Mouse (Mus musculus) megakaryocyte, embryonic 14.5 days (primary cell): ENCODE measurements around the gene Smoc1.

Experiments used
- FLI1 ChIP-seq: IDR thresholded peaks from 2 replicates; pipeline ENCODE4 v1.6.1; 2012; ENCODE audit warnings: low read length, inconsistent platforms, mixed read lengths
- GATA1 ChIP-seq: IDR thresholded peaks from 3 replicates; pipeline ENCODE4 v1.6.1; 2012; ENCODE audit warnings: mixed read lengths, low read length, inconsistent platforms, borderline replicate concordance

DNA sequence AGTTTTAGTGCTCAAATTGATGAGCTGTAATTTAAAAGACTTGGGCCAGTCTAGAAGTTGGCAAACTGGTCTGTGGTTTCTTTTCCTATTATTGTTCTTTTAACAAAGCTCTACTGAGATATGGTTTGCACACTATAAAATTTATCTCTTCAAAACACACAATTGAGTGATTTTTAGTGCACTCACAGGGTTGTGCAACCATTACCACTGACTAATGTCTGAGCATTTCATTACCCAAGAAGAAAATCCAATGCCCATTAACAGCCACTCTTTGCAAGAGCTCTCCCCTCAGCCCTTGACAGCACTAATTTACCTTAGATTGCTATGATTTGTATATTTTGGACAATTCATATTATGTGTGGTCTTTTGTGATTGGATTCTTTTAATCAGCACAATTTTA, 97.2 kb downstream of the Smoc1 start:
- no peak for TF ChIP-seq GATA1
- no peak for TF ChIP-seq FLI1
